Mouse (Mus musculus): ENCODE data around the gene Actl6a.
"Not testable (repeated sequence)": the region's sequence is repeated elsewhere in the genome, so short reads cannot be mapped to it uniquely, and the experiment has no call there.

Actl6a gene

DNA sequence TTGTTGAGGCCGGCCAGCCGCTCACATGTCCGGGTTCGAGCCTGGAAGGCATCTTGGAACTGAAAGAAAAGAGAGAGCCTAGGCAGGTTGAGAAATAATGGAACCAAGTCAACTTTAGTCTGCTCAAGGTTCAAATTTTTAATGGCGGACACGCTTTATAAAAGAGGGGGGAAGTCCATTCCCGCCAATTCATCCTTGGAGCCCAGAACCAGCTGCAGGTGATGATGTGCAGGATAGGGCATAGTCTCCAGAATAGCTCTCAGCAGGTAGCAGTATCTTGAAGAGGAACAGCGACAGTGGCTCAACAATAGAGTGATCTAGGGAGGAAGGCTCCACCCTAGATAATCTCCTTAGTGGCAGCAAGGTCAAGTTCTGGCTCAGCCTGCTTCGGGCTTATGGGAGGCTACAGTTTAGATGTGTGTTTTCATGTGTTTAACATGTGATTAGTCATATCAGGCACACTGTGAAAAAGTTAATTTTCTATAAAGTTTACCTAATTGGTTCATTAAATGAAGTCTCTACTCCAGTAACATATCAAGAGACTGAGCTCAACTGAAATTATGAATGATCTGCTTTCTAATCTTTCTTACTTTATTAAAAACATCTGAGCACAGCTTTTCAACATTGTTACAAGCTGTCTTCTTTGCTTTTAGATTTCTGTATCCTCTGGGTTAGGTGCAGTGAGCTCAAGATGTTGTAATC lies at the start of gene Actl6a:
Gene Actl6a, plus strand, starts transcription at position 652 of the 702 bp plus-strand sequence.
- not testable (repeated sequence) for DNase-seq (ENCODE audit: low spot score in 2 of 2)

DNA sequence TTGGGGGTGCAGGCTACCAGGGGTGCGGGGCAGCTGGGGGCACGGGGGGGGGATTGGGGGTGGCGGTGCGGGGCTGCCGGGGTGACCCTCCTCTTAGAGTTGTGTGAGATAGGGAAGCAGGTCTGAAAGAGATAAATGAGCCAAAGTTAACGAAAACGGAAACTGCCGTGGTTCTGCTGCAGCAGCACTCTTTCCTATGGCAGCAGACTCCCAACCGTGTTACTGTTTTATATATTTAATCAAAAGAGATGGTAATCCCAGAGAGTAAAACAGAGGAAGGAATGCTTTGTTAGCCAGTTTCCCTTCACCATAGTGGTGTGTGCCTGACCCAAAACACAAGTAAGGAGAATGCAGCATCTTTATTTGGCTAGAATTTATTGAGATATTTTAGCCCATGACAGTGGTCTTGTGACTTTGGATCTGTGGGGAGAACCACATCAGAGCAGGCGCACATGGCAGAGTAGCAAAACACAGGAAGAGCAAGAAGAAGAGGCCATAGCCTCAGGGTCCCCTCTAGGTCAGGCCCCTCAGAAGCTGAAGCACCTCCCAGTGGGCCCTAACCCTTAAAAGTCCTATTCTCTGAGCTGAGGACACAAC lies 49.6 kb upstream of the Actl6a start:
- DNase-seq (ENCODE audit: low spot score in 2 of 2): no peak

DNA sequence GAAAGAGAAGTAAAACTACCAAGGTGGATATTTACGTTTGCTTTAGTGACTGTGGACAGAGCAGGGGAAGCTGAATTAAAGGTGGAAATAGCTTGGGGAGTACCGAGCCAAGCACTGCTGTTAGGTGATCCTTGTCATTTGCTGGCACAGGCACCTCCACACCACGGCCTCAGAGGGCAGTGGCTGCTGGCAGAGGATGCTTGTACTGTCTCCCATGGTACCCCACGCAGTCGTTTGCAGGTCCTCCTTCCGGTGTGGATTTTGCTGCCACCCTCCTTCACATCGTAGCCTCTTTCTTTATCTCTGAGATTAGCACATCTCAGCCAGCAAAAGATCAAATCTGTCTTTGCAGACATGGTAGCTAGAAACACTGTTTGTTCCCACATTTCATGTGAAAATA lies 47.7 kb upstream of the Actl6a start:
- no peak for DNase-seq (ENCODE audit: low spot score in 2 of 2)

DNA sequence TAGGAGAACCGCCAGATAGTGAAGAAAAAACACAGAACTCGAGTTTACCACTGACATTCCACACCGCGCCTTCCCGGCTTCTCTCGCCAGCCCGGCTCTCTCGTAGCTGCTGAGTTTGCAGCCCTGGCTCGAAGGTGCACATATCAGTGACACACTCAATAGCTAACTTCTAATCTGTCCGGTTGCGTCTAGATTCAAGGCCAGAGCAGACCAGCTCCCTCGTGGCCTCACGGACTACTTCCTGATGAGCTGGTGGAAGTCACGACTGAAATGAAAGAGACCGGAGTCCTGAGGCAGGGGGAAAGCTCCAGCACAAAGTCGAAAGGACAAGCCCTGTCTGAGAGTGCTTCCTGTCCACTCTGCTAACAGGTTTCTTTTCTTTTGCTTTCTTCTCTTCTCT lies 47.3 kb upstream of the Actl6a start:
- no peak for DNase-seq (ENCODE audit: low spot score in 2 of 2)

DNA sequence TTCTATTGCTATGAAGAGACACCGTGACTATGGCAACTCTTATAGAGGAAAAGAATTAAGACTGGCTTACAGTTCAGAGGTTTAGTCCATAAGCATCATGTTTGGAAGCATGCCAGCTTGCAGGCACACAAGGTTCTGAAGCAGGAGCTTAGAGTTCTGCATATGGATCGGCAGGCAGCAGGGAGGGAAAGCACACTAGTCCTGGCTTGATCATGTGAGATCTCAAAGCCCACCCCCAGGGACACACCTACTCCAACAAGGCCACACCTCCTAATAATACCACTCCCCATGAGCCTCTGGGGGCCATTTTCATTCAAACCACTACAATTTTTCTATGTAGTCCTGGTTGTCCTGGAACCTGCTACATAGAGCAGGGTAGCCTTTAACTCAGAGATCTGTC lies 46.6 kb upstream of the Actl6a start:
- no peak for DNase-seq (ENCODE audit: low spot score in 2 of 2)

DNA sequence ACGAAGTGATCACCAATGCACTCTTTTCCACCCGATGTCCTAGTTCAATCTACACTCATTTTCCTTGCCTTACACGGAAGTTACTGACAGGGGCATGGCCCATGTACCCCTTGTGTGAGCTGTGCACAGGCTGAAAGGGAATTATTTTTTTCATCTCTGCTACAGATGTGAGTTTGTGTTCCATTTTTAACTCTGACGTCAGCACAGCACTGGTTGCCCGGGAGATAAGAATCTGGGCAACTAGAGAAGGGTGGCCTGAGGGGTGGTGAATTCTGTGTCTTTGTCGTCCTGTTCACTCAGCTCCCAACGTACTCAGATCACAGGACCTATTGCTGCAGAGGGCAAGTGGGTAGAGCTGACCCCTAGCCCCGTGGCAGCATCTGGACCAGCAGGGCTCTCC lies 45.8 kb upstream of the Actl6a start:
- no peak for DNase-seq (ENCODE audit: low spot score in 2 of 2)

DNA sequence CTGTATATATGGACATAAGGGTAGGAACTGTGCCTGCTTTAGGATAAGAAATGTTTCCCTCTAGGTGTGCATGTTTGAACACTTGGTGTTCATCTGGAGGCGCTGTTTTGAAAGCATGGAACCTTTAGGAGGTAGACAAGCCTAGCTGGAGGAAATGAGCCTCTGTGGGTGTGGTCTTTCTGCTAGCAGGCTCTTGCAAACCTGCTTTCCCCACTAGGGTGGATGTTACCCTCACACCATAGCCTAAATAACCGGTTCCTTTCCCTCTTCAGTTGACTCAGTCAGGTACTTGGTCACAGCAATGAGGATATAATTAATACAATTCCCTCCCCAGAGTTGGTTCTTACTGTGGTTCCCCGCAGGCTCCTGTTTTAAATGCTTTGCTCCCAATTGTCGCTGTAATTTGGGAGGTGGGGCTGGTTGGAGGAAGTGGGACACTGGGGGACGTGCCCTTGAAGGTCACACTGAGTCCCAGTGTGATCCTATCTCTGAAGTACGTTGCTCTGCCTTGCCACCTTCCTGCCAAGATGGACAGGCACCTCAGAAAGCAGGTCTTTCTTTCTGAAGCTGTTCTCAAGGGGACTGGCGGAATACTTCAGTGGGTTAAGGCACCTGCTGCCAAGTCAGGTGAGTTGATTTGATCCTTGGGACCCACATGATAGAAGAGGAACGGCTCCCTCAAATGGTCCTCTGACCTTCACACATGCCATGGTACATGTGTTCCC lies 45.1 kb upstream of the Actl6a start:
- DNase-seq (ENCODE audit: low spot score in 2 of 2): no peak

DNA sequence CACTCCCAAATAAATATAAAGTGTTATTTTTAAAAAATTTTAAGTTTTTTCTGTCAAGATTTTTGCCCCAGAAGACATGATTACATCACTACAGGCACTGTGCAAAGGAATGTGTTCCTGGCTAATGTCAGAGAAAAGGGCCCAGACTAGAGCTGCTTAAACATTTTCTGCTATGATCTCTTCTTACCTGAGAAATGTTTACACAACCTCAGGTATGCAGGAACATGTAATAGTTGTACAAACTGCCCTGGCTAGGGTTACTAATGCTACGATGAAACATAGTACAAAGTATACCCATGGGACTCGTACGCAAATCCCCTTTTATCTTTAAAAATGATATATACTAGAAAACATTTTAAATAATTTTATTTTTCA lies 44.6 kb upstream of the Actl6a start:
- no peak for DNase-seq (ENCODE audit: low spot score in 2 of 2)

DNA sequence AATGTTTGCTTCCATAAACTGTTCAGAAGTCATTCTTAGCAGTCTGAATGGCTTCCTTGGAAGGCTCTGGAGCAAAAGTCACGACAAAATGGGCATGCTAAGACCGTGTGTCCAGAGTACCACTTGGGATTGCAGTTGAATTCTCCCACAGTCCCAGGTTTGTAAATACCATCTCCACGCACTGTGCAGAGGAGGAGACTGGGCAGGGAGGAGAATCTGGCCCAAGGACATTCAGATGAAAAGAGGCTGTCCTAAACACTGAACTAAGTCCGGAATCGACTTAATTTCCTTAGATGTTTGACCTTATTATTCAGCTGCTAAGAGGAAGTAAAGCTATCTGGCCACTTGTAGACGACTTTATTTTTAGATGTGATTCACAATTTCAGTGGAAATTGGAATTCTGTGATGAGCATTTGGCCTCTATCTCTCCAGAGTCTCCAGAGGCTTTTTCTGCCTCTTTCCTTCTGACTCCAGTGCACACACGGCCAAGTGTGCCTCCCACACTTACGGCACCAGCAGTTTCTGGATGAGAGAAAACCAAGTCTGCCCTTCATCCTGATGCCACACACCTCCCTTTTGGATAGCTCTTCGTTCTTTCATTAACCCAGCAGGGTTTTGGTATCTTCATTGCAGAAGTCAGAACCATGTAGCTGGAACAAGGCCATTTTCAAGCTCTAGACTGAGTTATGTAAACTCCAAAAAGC lies 37.7 kb upstream of the Actl6a start:
- no peak for DNase-seq (ENCODE audit: low spot score in 2 of 2)

DNA sequence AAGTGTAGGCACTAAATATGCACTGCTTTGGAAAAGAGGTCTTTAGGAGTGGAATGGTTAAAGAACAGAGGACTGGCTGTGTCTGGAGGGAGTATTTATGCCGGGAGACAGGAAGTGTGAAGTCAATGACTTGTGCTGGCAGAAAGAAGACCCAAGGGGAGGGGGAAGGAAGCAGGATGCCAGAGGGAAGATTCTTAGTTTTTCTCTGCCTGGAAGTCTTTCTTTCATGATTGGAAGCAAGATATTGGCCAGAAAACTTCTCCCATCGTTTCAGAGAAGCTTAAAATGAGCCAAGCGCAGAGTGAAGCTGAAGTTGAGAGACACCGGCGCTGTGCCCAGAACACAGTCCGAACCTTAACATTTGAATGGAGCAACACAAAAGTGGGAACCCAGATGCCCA lies 36.9 kb upstream of the Actl6a start:
- peak in 1 of 2 experiments; percentile 16 for DNase-seq (ENCODE audit: low spot score in 2 of 2)

DNA sequence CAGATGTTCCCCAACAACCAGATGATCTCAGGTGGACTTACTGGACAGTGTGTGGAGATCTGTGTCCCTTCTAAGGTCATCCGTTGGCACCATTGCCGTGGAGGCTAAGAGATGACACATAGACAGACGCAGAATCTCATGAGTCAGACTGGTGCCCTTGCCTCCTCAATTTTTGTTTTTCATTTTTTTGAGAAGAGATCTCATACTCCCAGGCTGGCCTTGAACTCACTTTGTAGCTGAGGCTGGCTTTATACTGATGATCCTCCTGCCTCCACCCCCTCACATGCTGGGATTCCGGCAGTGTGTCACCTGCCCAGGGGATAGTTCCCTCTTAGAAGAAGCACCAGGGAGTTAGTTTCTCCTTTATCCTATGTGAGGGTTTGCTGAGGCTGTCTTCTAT lies 35.9 kb upstream of the Actl6a start:
- DNase-seq (ENCODE audit: low spot score in 2 of 2): no peak

DNA sequence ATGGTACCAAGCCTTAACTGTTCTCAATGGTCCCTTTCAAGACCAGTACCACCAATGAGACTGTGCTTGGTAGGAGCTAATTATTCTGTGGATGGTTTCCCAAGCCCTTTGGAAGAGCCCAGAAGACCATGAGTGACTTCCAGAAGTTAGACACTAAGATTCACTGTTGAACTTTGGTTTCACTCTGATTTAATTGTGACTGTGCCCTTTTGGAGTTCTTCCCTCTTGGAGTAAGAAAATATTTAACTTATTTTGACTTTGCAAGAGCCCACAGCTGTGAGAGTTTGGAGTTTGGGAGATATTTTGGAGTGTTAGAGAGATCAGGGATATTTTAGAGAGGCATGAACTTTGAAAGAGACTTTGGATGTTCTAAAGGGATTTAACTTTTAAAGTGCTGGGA lies 32.9 kb upstream of the Actl6a start:
- DNase-seq (ENCODE audit: low spot score in 2 of 2): no peak

DNA sequence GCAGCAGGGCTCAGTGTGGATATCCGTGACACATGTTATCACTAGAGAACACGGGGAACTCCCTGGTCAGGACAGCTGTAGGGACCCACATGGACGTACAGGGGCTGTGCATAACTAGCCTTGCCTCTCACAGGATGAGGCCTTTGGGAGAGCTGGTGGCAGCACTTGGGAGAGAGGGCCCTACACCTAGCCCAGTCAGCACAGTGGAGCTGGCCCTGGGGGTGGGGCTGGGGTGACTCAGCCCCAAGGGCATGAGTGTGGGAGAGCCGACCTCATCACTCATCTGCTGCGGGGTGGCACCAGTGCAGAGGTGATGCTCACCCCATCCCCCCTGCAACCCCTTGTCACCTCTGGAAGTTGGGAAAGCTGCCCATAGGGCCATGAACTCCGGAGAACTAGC lies 29.7 kb upstream of the Actl6a start:
- DNase-seq (ENCODE audit: low spot score in 2 of 2): no peak

DNA sequence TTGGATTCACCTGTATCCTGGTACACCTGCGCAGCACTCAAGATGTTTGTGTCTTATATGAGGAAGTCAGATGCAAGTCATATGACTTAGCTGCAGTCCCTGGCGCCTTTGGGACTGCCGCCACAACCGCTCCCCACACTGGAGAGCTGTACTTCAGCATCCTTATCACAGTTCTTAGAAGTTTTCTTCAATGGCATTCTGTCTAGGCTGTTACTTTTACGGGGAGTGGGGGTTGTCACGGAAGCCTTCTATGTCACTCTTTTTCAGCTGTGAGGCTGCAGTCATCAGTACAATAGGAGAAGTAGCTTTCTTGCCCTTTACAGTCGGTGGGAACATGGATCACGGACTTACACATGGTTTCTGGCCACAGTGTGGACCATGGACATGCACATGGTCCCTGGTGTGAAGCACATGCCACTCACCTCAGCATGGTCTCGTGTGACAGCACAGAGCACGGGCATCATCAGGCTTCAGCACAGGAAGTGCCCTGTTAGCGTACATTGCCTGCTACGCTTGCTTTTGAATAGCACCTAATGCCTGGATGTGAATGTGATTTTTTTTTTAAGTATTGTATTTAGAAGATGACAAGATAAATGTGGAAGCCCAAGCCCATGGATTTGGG lies 23.1 kb upstream of the Actl6a start:
- no peak for DNase-seq (ENCODE audit: low spot score in 2 of 2)

DNA sequence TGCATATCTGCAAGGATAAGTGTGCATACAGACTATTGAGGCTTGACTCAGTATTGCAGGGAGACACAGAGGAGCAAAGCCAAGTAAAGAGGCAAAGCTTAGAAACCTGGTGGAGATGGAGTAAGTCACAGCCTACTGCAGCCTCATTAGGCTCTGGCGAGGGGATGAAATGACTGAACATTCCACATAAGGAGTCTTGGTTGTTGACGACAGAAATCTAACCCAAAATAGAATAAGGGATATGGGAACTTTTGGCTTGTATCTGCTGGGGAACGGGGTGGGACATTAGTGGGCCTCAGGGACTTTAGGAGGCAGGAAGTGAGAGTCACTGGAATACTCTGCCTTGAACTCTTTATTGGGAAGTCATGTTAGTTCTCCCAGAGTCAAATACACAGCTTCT lies 21.5 kb upstream of the Actl6a start:
- DNase-seq (ENCODE audit: low spot score in 2 of 2): no peak

DNA sequence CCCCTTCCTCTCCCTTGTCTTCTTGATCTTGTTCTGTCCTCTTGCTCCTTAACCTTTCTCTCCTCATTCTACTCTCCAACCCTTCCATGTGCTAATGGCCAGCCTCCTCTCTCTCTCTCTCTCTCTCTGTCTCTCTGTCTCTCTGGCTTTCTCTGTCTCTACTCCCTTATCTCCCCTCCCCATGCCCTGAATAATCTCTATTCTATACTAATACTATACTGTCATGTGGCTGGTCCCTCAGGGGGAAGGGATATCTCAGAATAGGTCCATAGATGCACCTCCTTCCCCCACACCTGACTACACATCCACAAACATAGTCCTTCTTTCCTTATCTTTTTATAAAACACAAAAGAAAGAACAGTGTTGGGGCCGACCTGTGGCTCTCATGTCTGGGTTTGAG lies 19.6 kb upstream of the Actl6a start:
- DNase-seq (ENCODE audit: low spot score in 2 of 2): no peak

DNA sequence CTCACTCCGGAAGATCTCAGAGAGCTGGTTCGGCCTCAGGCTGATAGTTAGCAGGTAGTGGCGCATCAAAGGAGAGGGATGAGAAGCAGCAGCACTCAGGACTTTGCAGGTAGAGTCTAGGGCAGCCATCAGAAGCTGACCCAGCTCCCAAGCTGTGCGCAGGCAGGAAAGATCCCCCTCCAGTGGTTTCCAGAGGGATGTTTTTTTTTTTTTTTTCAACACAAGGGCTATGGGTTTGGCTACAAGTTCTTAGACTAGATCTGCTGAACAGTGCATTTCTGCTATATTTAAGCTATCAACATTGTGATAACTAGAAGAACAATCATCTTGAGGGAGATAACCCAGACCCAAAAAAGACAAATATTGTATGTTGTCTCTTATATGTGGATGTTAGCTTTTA lies 18.9 kb upstream of the Actl6a start:
- DNase-seq (ENCODE audit: low spot score in 2 of 2): no peak

DNA sequence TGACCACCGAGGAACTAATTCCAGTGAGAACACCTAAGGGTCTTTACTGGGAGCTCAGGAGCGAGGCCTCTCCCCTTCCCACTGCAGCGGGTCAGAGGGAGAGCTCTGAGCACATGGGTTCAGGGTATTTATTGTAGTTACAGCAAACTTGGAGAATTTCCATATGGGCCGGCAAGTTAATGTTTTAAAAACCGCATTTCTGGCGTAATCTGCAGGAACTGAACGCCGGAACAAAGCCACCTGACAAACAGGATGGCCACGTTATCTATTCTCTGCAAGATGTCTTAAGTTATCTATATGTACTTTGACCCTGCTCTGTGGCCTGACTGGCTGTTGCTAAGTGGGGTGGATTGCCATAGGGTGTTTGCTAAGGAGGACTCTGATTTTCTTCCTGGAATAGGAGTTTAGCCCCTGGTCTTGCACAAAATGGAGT lies 16.5 kb upstream of the Actl6a start:
- DNase-seq (ENCODE audit: low spot score in 2 of 2): no peak

DNA sequence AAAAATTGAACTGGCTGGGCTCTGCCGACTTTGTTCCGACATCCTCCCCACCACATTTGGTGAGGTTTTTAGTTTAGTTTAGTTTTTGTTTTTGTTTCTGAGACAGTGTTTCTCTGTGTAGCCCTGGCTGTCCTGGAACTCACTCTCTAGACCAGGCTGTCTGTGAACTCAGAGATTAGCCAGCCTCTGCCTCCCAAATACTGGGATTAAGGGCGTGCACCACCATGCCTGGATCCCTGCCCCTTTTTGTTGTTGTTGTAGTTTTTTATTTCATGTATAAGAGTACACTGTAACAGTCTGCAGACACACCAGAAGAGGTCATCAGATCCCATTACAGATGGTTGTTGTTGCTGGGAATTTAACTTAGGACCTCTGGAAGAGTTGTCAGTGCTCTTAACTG lies 16.1 kb upstream of the Actl6a start:
- DNase-seq (ENCODE audit: low spot score in 2 of 2): no peak

DNA sequence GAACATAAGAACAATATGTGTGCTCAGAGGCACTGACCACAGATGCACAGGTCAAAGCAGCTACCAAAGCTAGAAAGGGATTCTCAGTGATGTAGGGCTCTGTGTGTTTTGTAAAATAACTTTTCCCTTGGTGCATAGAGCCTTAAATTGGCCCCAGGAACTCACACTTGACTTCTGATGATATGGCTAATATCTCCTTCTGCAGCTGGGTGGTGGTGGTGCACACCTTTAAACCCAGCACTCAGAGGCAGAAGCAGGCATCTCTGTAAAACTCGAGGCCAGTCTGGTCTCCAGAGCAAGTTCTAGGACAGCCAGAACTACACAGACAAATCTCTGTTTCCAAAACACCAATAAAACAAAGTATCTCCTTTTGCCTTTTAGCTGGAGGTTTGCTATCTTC lies 15.2 kb upstream of the Actl6a start:
- DNase-seq (ENCODE audit: low spot score in 2 of 2): no peak

DNA sequence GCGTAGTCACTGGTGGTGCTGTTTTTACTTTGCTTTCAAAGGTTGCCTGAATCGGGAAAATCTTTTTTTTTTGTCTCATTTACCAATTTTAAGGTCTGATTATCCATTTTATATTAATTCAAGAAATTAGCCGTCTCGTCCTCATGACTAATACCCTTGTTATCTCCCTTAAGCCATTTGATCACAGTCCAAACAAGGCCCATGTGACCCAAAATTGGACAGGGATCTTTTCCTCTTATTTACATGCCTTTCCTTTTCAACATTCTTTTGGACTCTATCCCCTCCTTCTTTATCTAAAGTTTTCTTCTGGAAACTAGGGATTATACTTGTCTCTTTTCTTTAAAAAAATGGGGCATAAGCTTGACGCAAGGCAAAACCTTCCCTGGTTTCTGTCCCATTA lies 14.3 kb upstream of the Actl6a start:
- DNase-seq (ENCODE audit: low spot score in 2 of 2): no peak

DNA sequence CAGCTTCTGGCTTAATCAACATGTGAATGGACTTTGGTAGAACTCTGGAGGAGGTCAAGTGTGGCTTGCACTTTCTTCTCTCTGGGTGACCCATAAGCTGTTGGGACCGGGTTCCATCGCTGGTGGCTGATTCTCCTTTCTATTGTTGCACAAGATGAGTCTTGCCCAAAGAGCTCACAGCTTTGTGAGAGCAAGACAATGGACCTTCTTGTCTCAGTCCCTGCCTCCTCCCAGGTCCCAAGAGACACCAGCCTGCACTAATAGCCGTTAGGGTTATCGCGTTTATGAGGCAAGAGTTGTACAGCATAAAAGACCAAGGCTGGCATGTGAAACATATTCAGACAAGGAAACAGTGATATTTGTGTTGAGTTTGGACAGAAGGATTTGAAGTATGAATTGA lies 11.9 kb upstream of the Actl6a start:
- DNase-seq (ENCODE audit: low spot score in 2 of 2): no peak
